Comparison of ENCODE assay signal across 28 mouse cellular contexts in genomic region chr5:146271662-146272061, GRCm38 (mm10). TPM values are rescaled to one million over a fixed set of nuclear protein-coding genes. Genes with fewer than 3 reads are reported as not detected.
DNase-seq lines count a peak whose midpoint lies in the region; ATAC-seq lines count a peak whose summit lies in the region.
"Had no signal": no experiment of that assay in that cellular context is flagged by ENCODE, and none has a peak within 500 bp of the region (broad histone marks: within the 10 kb centered on the region; RNA-seq: fewer than 3 reads in every experiment).

No protein-coding gene starts in this region.

- H3K9ac ChIP-seq in liver, embryonic 13.5 days: peak overlapping the region; percentile 5; the same call in 1 of the 2 replicates
- H3K9ac ChIP-seq in midbrain, embryonic 14.5 days (replicated peaks; ENCODE audit: low read length): no peak overlapping the region
- H3K9ac ChIP-seq in hindbrain, embryonic 16.5 days (ENCODE audit: low read depth, low read length): no peak overlapping the region
- H3K9ac ChIP-seq: forebrain, embryonic 15.5 days; heart, embryonic 12.5 days; hindbrain, embryonic 15.5 days; kidney, embryonic 15.5 days; lung, embryonic 14.5 days had no signal

- DNase-seq in liver, embryonic 13.5 days: peak; percentile 35
- DNase-seq in midbrain, embryonic 14.5 days: no peak
- DNase-seq in spleen, postnatal 4 days (ENCODE audit: low spot score in 2 of 2): no peak
- DNase-seq: adrenal gland, postnatal 10 days; cerebellum, adult 11-12 months; cerebellum, adult 9-11 months; gastrocnemius, postnatal 25 days; heart, adult 18-20 months; kidney, adult 18-20 months; kidney, postnatal 36 days; left cerebral cortex, postnatal 4 days; lung, embryonic 14.5 days; lung, postnatal 14 days; right cerebral cortex, postnatal 25 days; thymus, adult 2 months; thymus, postnatal 36 days had no signal

- H3K4me2 ChIP-seq in liver, embryonic 13.5 days: peak overlapping the region; percentile 42
- H3K4me2 ChIP-seq in midbrain, embryonic 14.5 days (ENCODE audit: low read length): no peak overlapping the region
- H3K4me2 ChIP-seq in hindbrain, embryonic 16.5 days (ENCODE audit: low read length): no peak overlapping the region
- H3K4me2 ChIP-seq: forebrain, embryonic 15.5 days; heart, embryonic 12.5 days; hindbrain, embryonic 15.5 days; kidney, embryonic 15.5 days; lung, embryonic 14.5 days; midbrain, embryonic 11.5 days had no signal

- WGBS in liver, embryonic 13.5 days (ENCODE audit: insufficient replicate concordance): 86% methylated on average over 5 of the region's 5 CpGs
- 89% methylated on average over 5 of the region's 5 CpGs for WGBS in midbrain, embryonic 14.5 days
- 86% methylated on average over 5 of the region's 5 CpGs for WGBS in hindbrain, embryonic 16.5 days

- ATAC-seq in megakaryocyte, adult 5-6 weeks (ENCODE audit: poor library complexity, severe bottlenecking): no peak
- ATAC-seq in liver, embryonic 13.5 days (ENCODE audit: low read depth): peak; percentile 96
- ATAC-seq in midbrain, embryonic 14.5 days (ENCODE audit: low FRiP score, low TSS enrichment): no peak
- ATAC-seq in hindbrain, embryonic 16.5 days: no peak
- ATAC-seq: forebrain, embryonic 15.5 days; Patski had no signal

- H3K36me3 ChIP-seq in megakaryocyte, embryonic 14.5 days (replicated peaks; ENCODE audit: low read length): peaks cover 78% of the 10 kb centered on the region
- H3K36me3 ChIP-seq in erythroblast, embryonic 14.5 days (ENCODE audit: control insufficient read depth): peaks cover 92% of the 10 kb centered on the region
- H3K36me3 ChIP-seq in liver, embryonic 13.5 days: peaks cover 64% of the 10 kb centered on the region
- peaks cover 25% of the 10 kb centered on the region for H3K36me3 ChIP-seq in midbrain, embryonic 14.5 days (ENCODE audit: control insufficient read depth, insufficient read depth, low read length)
- H3K36me3 ChIP-seq in hindbrain, embryonic 16.5 days (ENCODE audit: control insufficient read depth, insufficient read depth, low read length): no peaks in the 10 kb centered on the region

- H3K4me3 ChIP-seq in megakaryocyte, embryonic 14.5 days (replicated peaks): peak overlapping the region; percentile 79
- peak overlapping the region; percentile 8 for H3K4me3 ChIP-seq in erythroblast, embryonic 14.5 days (replicated peaks)
- H3K4me3 ChIP-seq in liver, embryonic 13.5 days (replicated peaks): no peak overlapping the region
- no peak overlapping the region for H3K4me3 ChIP-seq in midbrain, embryonic 14.5 days (replicated peaks; ENCODE audit: low read depth, low read length)
- H3K4me3 ChIP-seq in hindbrain, embryonic 16.5 days (ENCODE audit: low read length): no peak overlapping the region
- H3K4me3 ChIP-seq: forebrain, embryonic 15.5 days; heart, embryonic 12.5 days; hindbrain, embryonic 10.5 days; hindbrain, embryonic 15.5 days; kidney, embryonic 15.5 days; layer of hippocampus, adult 2 months had no signal

- H3K4me1 ChIP-seq in megakaryocyte, embryonic 14.5 days: peaks cover 46% of the 10 kb centered on the region
- H3K4me1 ChIP-seq in erythroblast, embryonic 14.5 days (ENCODE audit: control insufficient read depth): peaks cover 49% of the 10 kb centered on the region
- peaks cover 29% of the 10 kb centered on the region for H3K4me1 ChIP-seq in liver, embryonic 13.5 days (replicated peaks)
- no peaks in the 10 kb centered on the region for H3K4me1 ChIP-seq in midbrain, embryonic 14.5 days (ENCODE audit: control insufficient read depth, insufficient read depth, low read length)
- H3K4me1 ChIP-seq in hindbrain, embryonic 16.5 days (ENCODE audit: control insufficient read depth, insufficient read depth, low read depth, low read length): no peaks in the 10 kb centered on the region
- H3K4me1 ChIP-seq: hindbrain, embryonic 10.5 days; hindbrain, embryonic 15.5 days; kidney, embryonic 15.5 days had no signal

- no peaks in the 10 kb centered on the region for H3K9me3 ChIP-seq in megakaryocyte, embryonic 14.5 days
- H3K9me3 ChIP-seq in erythroblast, embryonic 14.5 days (ENCODE audit: control insufficient read depth, low read length): no peaks in the 10 kb centered on the region
- H3K9me3 ChIP-seq in liver, embryonic 13.5 days (replicated peaks): no peaks in the 10 kb centered on the region
- no peaks in the 10 kb centered on the region for H3K9me3 ChIP-seq in midbrain, embryonic 14.5 days (ENCODE audit: control insufficient read depth, low read length)
- H3K9me3 ChIP-seq in hindbrain, embryonic 16.5 days (ENCODE audit: control insufficient read depth, low read length): no peaks in the 10 kb centered on the region
- H3K9me3 ChIP-seq: forebrain, embryonic 15.5 days; heart, embryonic 12.5 days; hindbrain, embryonic 10.5 days; hindbrain, embryonic 15.5 days; kidney, embryonic 15.5 days had no signal

- H3K27ac ChIP-seq in liver, embryonic 13.5 days: peak overlapping the region; percentile 72
- H3K27ac ChIP-seq in midbrain, embryonic 14.5 days (replicated peaks; ENCODE audit: low read depth, low read length): no peak overlapping the region
- H3K27ac ChIP-seq in hindbrain, embryonic 16.5 days (ENCODE audit: low read depth, low read length): no peak overlapping the region
- H3K27ac ChIP-seq: forebrain, embryonic 15.5 days; hindbrain, embryonic 10.5 days; hindbrain, embryonic 15.5 days; kidney, embryonic 15.5 days; layer of hippocampus, adult 2 months had no signal

- H3K27me3 ChIP-seq in megakaryocyte, embryonic 14.5 days (replicated peaks): no peaks in the 10 kb centered on the region
- no peaks in the 10 kb centered on the region for H3K27me3 ChIP-seq in erythroblast, embryonic 14.5 days (ENCODE audit: control insufficient read depth)
- no peaks in the 10 kb centered on the region for H3K27me3 ChIP-seq in liver, embryonic 13.5 days
- no peaks in the 10 kb centered on the region for H3K27me3 ChIP-seq in midbrain, embryonic 14.5 days (ENCODE audit: control insufficient read depth, insufficient read depth, low read length)
- no peaks in the 10 kb centered on the region for H3K27me3 ChIP-seq in hindbrain, embryonic 16.5 days (replicated peaks; ENCODE audit: control insufficient read depth, insufficient read depth, low read length)
- H3K27me3 ChIP-seq: forebrain, embryonic 15.5 days; heart, embryonic 12.5 days; hindbrain, embryonic 15.5 days; kidney, embryonic 15.5 days; Patski had no signal

RNA-seq across cellular contexts. Expression of gene Cdk8, which starts 40.6 kb away (rescaled TPM):
- polyA plus RNA-seq in megakaryocyte, embryonic 14.5 days (2012; ENCODE audit: insufficient read depth, low replicate concordance): 6.7 and 13.7 TPM in 2 replicates
- 25.3 and 31.1 TPM in 2 replicates for total RNA-seq in megakaryocyte, adult 5-6 weeks (2015)
- total RNA-seq in megakaryocyte, adult 5-6 weeks (2017): 23.3 and 24.0 TPM in 2 replicates
- polyA plus RNA-seq in erythroblast, embryonic 14.5 days (2012): 9.3 and 11.8 TPM in 2 replicates
- 19.9 and 20.4 TPM in 2 replicates for polyA plus RNA-seq in liver, embryonic 13.5 days (2015; fragmentation: Nextera tagmentation; extraction: Ambion mirVana)
- polyA plus RNA-seq in midbrain, embryonic 14.5 days (2014; fragmentation: Nextera tagmentation; extraction: Ambion mirVana): 28.5 and 29.8 TPM in 2 replicates
- 11.2 and 13.9 TPM in 2 replicates for polyA plus RNA-seq in hindbrain, embryonic 16.5 days (2015; fragmentation: Nextera tagmentation; extraction: Ambion mirVana)

RNA-seq across cellular contexts. Expression of gene Rnf6, which starts 50.3 kb away (rescaled TPM):
- polyA plus RNA-seq in megakaryocyte, embryonic 14.5 days (2012; ENCODE audit: insufficient read depth, low replicate concordance): 8.2 and 8.3 TPM in 2 replicates
- total RNA-seq in megakaryocyte, adult 5-6 weeks (2015): 23.3 and 24.6 TPM in 2 replicates
- 43.2 and 46.4 TPM in 2 replicates for total RNA-seq in megakaryocyte, adult 5-6 weeks (2017)
- polyA plus RNA-seq in erythroblast, embryonic 14.5 days (2012): 0.90 and 1.8 TPM in 2 replicates
- 21.3 and 28.2 TPM in 2 replicates for polyA plus RNA-seq in liver, embryonic 13.5 days (2015; fragmentation: Nextera tagmentation; extraction: Ambion mirVana)
- polyA plus RNA-seq in midbrain, embryonic 14.5 days (2014; fragmentation: Nextera tagmentation; extraction: Ambion mirVana): 18.8 and 24.4 TPM in 2 replicates
- 28.0 and 30.1 TPM in 2 replicates for polyA plus RNA-seq in hindbrain, embryonic 16.5 days (2015; fragmentation: Nextera tagmentation; extraction: Ambion mirVana)

Comparison
In these comparisons a context has a peak if more than half of its experiments do, and no peak if none do; other contexts are left out.
1. H3K4me3 ChIP-seq: peak in megakaryocyte, embryonic 14.5 days (single experiment) and erythroblast, embryonic 14.5 days (single experiment); none in liver, embryonic 13.5 days (single experiment), midbrain, embryonic 14.5 days (single experiment) and hindbrain, embryonic 16.5 days (single experiment).